Mouse (Mus musculus): ENCODE measurements around the gene Rtf1. TPM values are rescaled to one million over a fixed set of nuclear protein-coding genes. Genes with fewer than 3 reads are reported as not detected.
A peak's percentile ranks its signal among the peaks of the same experiment; 100 is the strongest.
"Not testable (repeated sequence)": the region's sequence is repeated elsewhere in the genome, so short reads cannot be mapped to it uniquely, and the experiment has no call there.

Rtf1 gene
- polyA plus RNA-seq (2012; ENCODE audit: insufficient read depth, insufficient read length, low replicate concordance, missing spikeins) = not detected in 2 replicates

- Histone ChIP-seq H3K27ac (ENCODE audit: insufficient read depth, low read depth, low read length) (peak within 1 kb of the TSS; percentile 52), H3K4me3 (ENCODE audit: insufficient read depth, low read depth, low read length) (peak within 1 kb of the TSS; percentile 82), H3K4me1 (ENCODE audit: control insufficient read depth, insufficient read depth, low read length) (no peaks in the 10 kb centered on the region)
- peak; percentile 90 for TF ChIP-seq POLR2A (IDR thresholded peaks at IDR 0.05; ENCODE audit: insufficient read depth, low read depth, low read length)
- TF ChIP-seq CTCF (IDR thresholded peaks at IDR 0.05; ENCODE audit: insufficient read depth, low read depth, low read length) = no peak
- WGBS = under 1% methylated on average over 57 of the region's 58 CpGs
Measured at GRCm38 (mm10) chr2:119674525-119675214, at the start of gene Rtf1. Gene Rtf1 (plus strand): TSS chr2:119675068.

- WGBS = 93% methylated on average over 1 of the region's 1 CpGs
- TF ChIP-seq POLR2A (IDR thresholded peaks at IDR 0.05; ENCODE audit: insufficient read depth, low read depth, low read length) = no peak
- TF ChIP-seq CTCF (IDR thresholded peaks at IDR 0.05; ENCODE audit: insufficient read depth, low read depth, low read length) = no peak
- Histone ChIP-seq H3K4me3 (ENCODE audit: insufficient read depth, low read depth, low read length) (no peak overlapping the region), H3K4me1 (ENCODE audit: control insufficient read depth, insufficient read depth, low read length) (no peaks in the 10 kb centered on the region), H3K27ac (ENCODE audit: insufficient read depth, low read depth, low read length) (no peak overlapping the region)
Measured at GRCm38 (mm10) chr2:119636781-119637180, 38.1 kb upstream of the Rtf1 start.

- Histone ChIP-seq H3K27ac (ENCODE audit: insufficient read depth, low read depth, low read length) (no peak overlapping the region), H3K4me3 (ENCODE audit: insufficient read depth, low read depth, low read length) (no peak overlapping the region), H3K4me1 (ENCODE audit: control insufficient read depth, insufficient read depth, low read length) (no peaks in the 10 kb centered on the region)
- TF ChIP-seq CTCF (IDR thresholded peaks at IDR 0.05; ENCODE audit: insufficient read depth, low read depth, low read length) (no peak), POLR2A (IDR thresholded peaks at IDR 0.05; ENCODE audit: insufficient read depth, low read depth, low read length) (no peak)
- 95% methylated on average over 5 of the region's 5 CpGs for WGBS
Measured at GRCm38 (mm10) chr2:119641214-119641912, 33.5 kb upstream of the Rtf1 start.

- no peak for TF ChIP-seq POLR2A (IDR thresholded peaks at IDR 0.05; ENCODE audit: insufficient read depth, low read depth, low read length)
- no peak for TF ChIP-seq CTCF (IDR thresholded peaks at IDR 0.05; ENCODE audit: insufficient read depth, low read depth, low read length)
- WGBS = 89% methylated on average over 5 of the region's 5 CpGs
- H3K4me1 ChIP-seq (ENCODE audit: control insufficient read depth, insufficient read depth, low read length) = no peaks in the 10 kb centered on the region
- no peak overlapping the region for H3K4me3 ChIP-seq (ENCODE audit: insufficient read depth, low read depth, low read length)
- H3K27ac ChIP-seq (ENCODE audit: insufficient read depth, low read depth, low read length) = no peak overlapping the region
Measured at GRCm38 (mm10) chr2:119644254-119644653, 30.6 kb upstream of the Rtf1 start.

GRCm38 (mm10) chr2:119662220-119663182 lies 12.4 kb upstream of the Rtf1 start, which contains the start of gene Ndufaf1:
Gene Ndufaf1 (minus strand): TSS chr2:119662827.
- no peak for TF ChIP-seq CTCF (IDR thresholded peaks at IDR 0.05; ENCODE audit: insufficient read depth, low read depth, low read length)
- TF ChIP-seq POLR2A (IDR thresholded peaks at IDR 0.05; ENCODE audit: insufficient read depth, low read depth, low read length) = no peak
- 1% methylated on average over 44 of the region's 44 CpGs for WGBS
- Histone ChIP-seq H3K27ac (ENCODE audit: insufficient read depth, low read depth, low read length) (0 out of 2 replicates have a peak within 1 kb of the TSS, but pooled peaks have one; percentile 16), H3K4me3 (ENCODE audit: insufficient read depth, low read depth, low read length) (peak within 1 kb of the TSS; percentile 99), H3K4me1 (ENCODE audit: control insufficient read depth, insufficient read depth, low read length) (no peaks in the 10 kb centered on the region)

- 76% methylated on average over 20 of the region's 23 CpGs for WGBS
- not testable (repeated sequence) for H3K4me1 ChIP-seq (ENCODE audit: control insufficient read depth, insufficient read depth, low read length); H3K4me3 ChIP-seq (ENCODE audit: insufficient read depth, low read depth, low read length); H3K27ac ChIP-seq (ENCODE audit: insufficient read depth, low read depth, low read length)
Measured at GRCm38 (mm10) chr2:119665744-119666143, 9.1 kb upstream of the Rtf1 start.

GRCm38 (mm10) chr2:119669010-119669409 lies 5.9 kb upstream of the Rtf1 start:
- WGBS = 17% methylated on average over 7 of the region's 7 CpGs
- no peak overlapping the region for H3K4me3 ChIP-seq (ENCODE audit: insufficient read depth, low read depth, low read length)
- TF ChIP-seq CTCF (IDR thresholded peaks at IDR 0.05; ENCODE audit: insufficient read depth, low read depth, low read length) (0 out of 2 replicates have a peak, but pooled peaks have one; percentile 25), POLR2A (IDR thresholded peaks at IDR 0.05; ENCODE audit: insufficient read depth, low read depth, low read length) (no peak)

GRCm38 (mm10) chr2:119675215-119675784 lies 432 bp downstream of the Rtf1 start:
- TF ChIP-seq CTCF (IDR thresholded peaks at IDR 0.05; ENCODE audit: insufficient read depth, low read depth, low read length) = no peak
- no peak for TF ChIP-seq POLR2A (IDR thresholded peaks at IDR 0.05; ENCODE audit: insufficient read depth, low read depth, low read length)
- under 1% methylated on average over 39 of the region's 39 CpGs for WGBS
- no peaks in the 10 kb centered on the region for H3K4me1 ChIP-seq (ENCODE audit: control insufficient read depth, insufficient read depth, low read length)
- 0 out of 2 replicates have a peak overlapping the region, but pooled peaks have one; percentile 4 for H3K27ac ChIP-seq (ENCODE audit: insufficient read depth, low read depth, low read length)
- peak overlapping the region; percentile 82 for H3K4me3 ChIP-seq (ENCODE audit: insufficient read depth, low read depth, low read length)

More at GRCm38 (mm10) chr2:119669010-119669409, 5.9 kb upstream of the Rtf1 start:
- H3K27ac ChIP-seq (ENCODE audit: insufficient read depth, low read depth, low read length) = no peak overlapping the region
- no peaks in the 10 kb centered on the region for H3K4me1 ChIP-seq (ENCODE audit: control insufficient read depth, insufficient read depth, low read length)
